Mouse (Mus musculus): Measurements from ENCODE around the gene H2-Q2. TPM values are rescaled to one million over a fixed set of nuclear protein-coding genes. Genes with fewer than 3 reads are reported as not detected.
"Not testable (repeated sequence)": the region's sequence is repeated elsewhere in the genome, so short reads cannot be mapped to it uniquely, and the experiment has no call there.

Gene H2-Q2
- polyA plus RNA-seq, 1 experiment from 2014 or later, result 7.1 TPM

GRCm38 (mm10) chr17:35379729-35380451, 37.8 kb downstream of the H2-Q2 start:
- peaks cover 5% of the 10 kb centered on the region for H3K4me1 ChIP-seq
- peak overlapping the region; percentile 58 for H3K4me3 ChIP-seq
- H3K9ac ChIP-seq, result peak overlapping the region; percentile 51
- peak overlapping the region; percentile 95 for H3K4me2 ChIP-seq
- under 1% methylated on average over 68 of the region's 70 CpGs for WGBS
- H3K36me3 ChIP-seq, result no peaks in the 10 kb centered on the region
- peaks cover 12% of the 10 kb centered on the region for H3K27me3 ChIP-seq
- H3K9me3 ChIP-seq, result no peaks in the 10 kb centered on the region; the same call in 1 of the 2 replicates
- 0 out of 2 replicates have a peak overlapping the region, but pooled peaks have one; percentile 1 for H3K27ac ChIP-seq
- ATAC-seq (ENCODE audit: borderline replicate concordance, extremely low read depth, low FRiP score, low TSS enrichment), result peak; percentile 62; the same call in 1 of the 2 replicates

GRCm38 (mm10) chr17:35389796-35390195, 47.8 kb downstream of the H2-Q2 start:
- H3K27me3 ChIP-seq; H3K4me3 ChIP-seq; H3K4me1 ChIP-seq; H3K36me3 ChIP-seq; ATAC-seq (ENCODE audit: borderline replicate concordance, extremely low read depth, low FRiP score, low TSS enrichment); H3K9ac ChIP-seq; H3K27ac ChIP-seq; H3K9me3 ChIP-seq; H3K4me2 ChIP-seq: not testable (repeated sequence)
- 5% methylated on average over 7 of the region's 7 CpGs for WGBS

GRCm38 (mm10) chr17:35392671-35393070, 50.6 kb downstream of the H2-Q2 start:
- H3K4me1 ChIP-seq; H3K9me3 ChIP-seq; H3K27ac ChIP-seq; H3K4me2 ChIP-seq; H3K27me3 ChIP-seq; H3K4me3 ChIP-seq; H3K36me3 ChIP-seq; H3K9ac ChIP-seq; ATAC-seq (ENCODE audit: borderline replicate concordance, extremely low read depth, low FRiP score, low TSS enrichment): not testable (repeated sequence)
- WGBS, result 36% methylated on average over 2 of the region's 2 CpGs

GRCm38 (mm10) chr17:35393864-35394800, 52.1 kb downstream of the H2-Q2 start:
- Histone ChIP-seq H3K4me2 (peak overlapping the region; percentile 53), H3K4me3 (peak overlapping the region; percentile 27)
- WGBS, result 3% methylated on average over 58 of the region's 75 CpGs
- H3K27me3 ChIP-seq, H3K9me3 ChIP-seq, H3K36me3 ChIP-seq, H3K4me1 ChIP-seq, H3K27ac ChIP-seq, H3K9ac ChIP-seq: not testable (repeated sequence)
- peak; percentile 84 for ATAC-seq (ENCODE audit: borderline replicate concordance, extremely low read depth, low FRiP score, low TSS enrichment)

Other genes starting within 250 kb of the H2-Q2 start
- not detected in 2 replicates for gene Ly6g5c, start 234.0 kb upstream of the H2-Q2 start, polyA plus RNA-seq (2015; fragmentation: Nextera tagmentation; extraction: Ambion mirVana)
- 0.79 and 0.95 TPM in 2 replicates for gene Ly6g5b, start 226.8 kb upstream of the H2-Q2 start, polyA plus RNA-seq (2015; fragmentation: Nextera tagmentation; extraction: Ambion mirVana)
- 17.7 and 18.0 TPM in 2 replicates for gene Gpank1, start 220.8 kb upstream of the H2-Q2 start, polyA plus RNA-seq (2015; fragmentation: Nextera tagmentation; extraction: Ambion mirVana)
- 265 TPM in 2 replicates for gene Csnk2b, start 220.2 kb upstream of the H2-Q2 start, polyA plus RNA-seq (2015; fragmentation: Nextera tagmentation; extraction: Ambion mirVana)
- 9.6 and 9.7 TPM in 2 replicates for gene D17H6S53E, start 215.9 kb upstream of the H2-Q2 start, polyA plus RNA-seq (2015; fragmentation: Nextera tagmentation; extraction: Ambion mirVana)
- 1.0 and 3.9 TPM in 2 replicates for gene Apom, start 210.2 kb upstream of the H2-Q2 start, polyA plus RNA-seq (2015; fragmentation: Nextera tagmentation; extraction: Ambion mirVana)
- 48.6 and 51.2 TPM in 2 replicates for gene Bag6, start 207.1 kb upstream of the H2-Q2 start, polyA plus RNA-seq (2015; fragmentation: Nextera tagmentation; extraction: Ambion mirVana)
- 169 and 179 TPM in 2 replicates for gene Prrc2a, start 177.3 kb upstream of the H2-Q2 start, polyA plus RNA-seq (2015; fragmentation: Nextera tagmentation; extraction: Ambion mirVana)
- gene Aif1, start 166.2 kb upstream of the H2-Q2 start, polyA plus RNA-seq (2015; fragmentation: Nextera tagmentation; extraction: Ambion mirVana), result 6.9 and 9.0 TPM in 2 replicates
- gene Lst1, start 153.8 kb upstream of the H2-Q2 start, polyA plus RNA-seq (2015; fragmentation: Nextera tagmentation; extraction: Ambion mirVana), result 12.1 and 13.0 TPM in 2 replicates
- gene Ltb, start 147.8 kb upstream of the H2-Q2 start, polyA plus RNA-seq (2015; fragmentation: Nextera tagmentation; extraction: Ambion mirVana), result 0.65 and 2.2 TPM in 2 replicates
- gene Tnf, start 140.2 kb upstream of the H2-Q2 start, polyA plus RNA-seq (2015; fragmentation: Nextera tagmentation; extraction: Ambion mirVana), result 0.16 TPM in 1 of 2 replicates, not detected in the other
- gene Lta, start 136.9 kb upstream of the H2-Q2 start, polyA plus RNA-seq (2015; fragmentation: Nextera tagmentation; extraction: Ambion mirVana), result 0.11 and 0.21 TPM in 2 replicates
- gene Gm16181, start 121.4 kb upstream of the H2-Q2 start, polyA plus RNA-seq (2015; fragmentation: Nextera tagmentation; extraction: Ambion mirVana), result 0.70 and 0.75 TPM in 2 replicates
- 3.4 and 4.3 TPM in 2 replicates for gene Atp6v1g2, start 108.6 kb upstream of the H2-Q2 start, polyA plus RNA-seq (2015; fragmentation: Nextera tagmentation; extraction: Ambion mirVana)
- 13.2 and 13.4 TPM in 2 replicates for gene Nfkbil1, start 106.5 kb upstream of the H2-Q2 start, polyA plus RNA-seq (2015; fragmentation: Nextera tagmentation; extraction: Ambion mirVana)
- gene Ddx39b, start 100.5 kb upstream of the H2-Q2 start, polyA plus RNA-seq (2015; fragmentation: Nextera tagmentation; extraction: Ambion mirVana), result 512 and 523 TPM in 2 replicates
- gene H2-D1, start 79.5 kb upstream of the H2-Q2 start, polyA plus RNA-seq (2015; fragmentation: Nextera tagmentation; extraction: Ambion mirVana), result 114 and 138 TPM in 2 replicates
- 0.20 and 0.24 TPM in 2 replicates for gene H2-Q1, start 21.8 kb upstream of the H2-Q2 start, polyA plus RNA-seq (2015; fragmentation: Nextera tagmentation; extraction: Ambion mirVana)
- 6.3 and 7.6 TPM in 2 replicates for gene H2-Q4, start 37.4 kb downstream of the H2-Q2 start, polyA plus RNA-seq (2015; fragmentation: Nextera tagmentation; extraction: Ambion mirVana)
- 0.76 and 1.1 TPM in 2 replicates for gene H2-Q6, start 82.6 kb downstream of the H2-Q2 start, polyA plus RNA-seq (2015; fragmentation: Nextera tagmentation; extraction: Ambion mirVana)
- gene H2-Q7, start 96.9 kb downstream of the H2-Q2 start, polyA plus RNA-seq (2015; fragmentation: Nextera tagmentation; extraction: Ambion mirVana), result 6.9 and 8.3 TPM in 2 replicates
- gene H2-Q10, start 127.8 kb downstream of the H2-Q2 start, polyA plus RNA-seq (2015; fragmentation: Nextera tagmentation; extraction: Ambion mirVana), result 0.64 and 1.7 TPM in 2 replicates
- gene Pou5f1, start 163.8 kb downstream of the H2-Q2 start, polyA plus RNA-seq (2015; fragmentation: Nextera tagmentation; extraction: Ambion mirVana), result 0.11 and 0.14 TPM in 2 replicates
- gene Tcf19, start 174.6 kb downstream of the H2-Q2 start, polyA plus RNA-seq (2015; fragmentation: Nextera tagmentation; extraction: Ambion mirVana), result 92.0 and 92.1 TPM in 2 replicates
- gene Cchcr1, start 174.9 kb downstream of the H2-Q2 start, polyA plus RNA-seq (2015; fragmentation: Nextera tagmentation; extraction: Ambion mirVana), result 21.2 and 23.3 TPM in 2 replicates
- 0.78 and 1.1 TPM in 2 replicates for gene Psors1c2, start 191.0 kb downstream of the H2-Q2 start, polyA plus RNA-seq (2015; fragmentation: Nextera tagmentation; extraction: Ambion mirVana)
- gene Cdsn, start 209.9 kb downstream of the H2-Q2 start, polyA plus RNA-seq (2015; fragmentation: Nextera tagmentation; extraction: Ambion mirVana), result 0.08 TPM in 1 of 2 replicates, not detected in the other
- gene 2300002M23Rik, start 225.2 kb downstream of the H2-Q2 start, polyA plus RNA-seq (2015; fragmentation: Nextera tagmentation; extraction: Ambion mirVana), result 0.30 TPM in 1 of 2 replicates, not detected in the other